Mouse (Mus musculus) urinary bladder, postnatal 4 days (tissue): ENCODE measurements around the gene Olfr11.

Experiments
- DNase-seq, 2 experiments: peaks; one replicate each; pipeline ENCODE4 v3.0.0; 2021 to 2022; ENCODE audit warnings: low spot score in 2 of 2

The Olfr11 gene

DNA sequence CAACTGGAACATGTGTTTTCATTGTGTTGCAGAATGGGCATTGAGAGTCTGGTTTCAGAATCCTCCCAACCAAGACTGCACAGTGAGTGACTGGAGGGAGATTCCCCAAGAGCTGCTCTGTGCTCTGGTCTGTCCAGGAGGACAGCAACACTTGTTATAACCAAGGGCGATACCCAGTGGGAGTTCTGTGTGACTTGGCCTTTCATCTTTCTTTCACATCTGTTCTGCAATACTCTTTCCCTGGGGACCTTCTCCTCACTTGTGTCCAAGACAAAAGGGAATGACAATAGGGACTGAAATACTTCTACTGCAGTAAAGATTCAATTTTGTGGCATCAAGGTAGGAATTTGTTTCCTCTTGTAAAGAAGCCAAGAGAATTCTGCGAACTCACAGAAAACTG is at the start of gene Olfr11:
Gene Olfr11, minus strand, starts transcription at position 101 of the 400 bp plus-strand sequence.
- DNase-seq = no peak

GRCm38 (mm10) chr13:21677305-21677704 is 35.0 kb upstream of the Olfr11 start, which contains the start of gene Olfr1360:
Olfr1360 (minus strand) TSS chr13:21677405.
- no peak for DNase-seq

GRCm38 (mm10) chr13:21663286-21663685 is 21.0 kb upstream of the Olfr11 start, which contains the start of gene Olfr1361:
Olfr1361 (minus strand) TSS chr13:21663386.
- no peak for DNase-seq

DNA sequence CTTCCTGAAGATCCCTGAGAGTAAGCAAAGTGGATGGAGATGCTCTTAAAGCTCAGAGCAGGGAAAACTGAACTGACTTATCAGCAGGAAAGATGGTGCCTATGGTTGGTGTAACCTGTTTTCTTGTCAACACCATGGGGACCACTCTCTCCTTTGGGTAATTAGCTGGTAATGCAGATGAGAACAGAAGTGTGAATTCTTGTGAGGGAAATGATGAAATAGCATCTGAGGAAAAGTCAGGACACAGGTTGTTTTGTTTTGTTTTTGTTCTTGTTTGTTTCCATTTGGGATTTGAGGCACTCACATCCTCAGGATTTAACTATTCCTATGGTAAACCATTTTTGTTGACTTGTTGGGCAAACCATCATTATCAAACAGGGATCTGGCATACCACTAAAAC is 28.4 kb downstream of the Olfr11 start, which contains the start of gene Olfr1362:
Gene Olfr1362, minus strand, starts transcription at position 101 of the 400 bp plus-strand sequence.
- DNase-seq = no peak

- no peak for DNase-seq
Measured at GRCm38 (mm10) chr13:21591618-21592017, 50.7 kb downstream of the Olfr11 start.
